Mouse (Mus musculus): ENCODE measurements around the gene Lztr1. TPM values are rescaled to one million over a fixed set of nuclear protein-coding genes. Genes with fewer than 3 reads are reported as not detected.
"Not testable (repeated sequence)": the region's sequence is repeated elsewhere in the genome, so short reads cannot be mapped to it uniquely, and the experiment has no call there.

Lztr1 gene
- polyA plus RNA-seq, 2 experiments from 2014 or later = 41.0 to 47.1 TPM

- ATAC-seq = not testable (repeated sequence)
Measured at GRCm38 (mm10) chr16:17508031-17508430, 457 bp upstream of the Lztr1 start.

- peak; percentile 5 for ATAC-seq
Measured at GRCm38 (mm10) chr16:17509240-17509597, 731 bp downstream of the Lztr1 start.

- ATAC-seq = no peak
Measured at GRCm38 (mm10) chr16:17510143-17510542, 1.7 kb downstream of the Lztr1 start.

- no peak for ATAC-seq
Measured at GRCm38 (mm10) chr16:17510686-17511085, 2.2 kb downstream of the Lztr1 start.

- ATAC-seq = no peak
Measured at GRCm38 (mm10) chr16:17511431-17511830, 2.9 kb downstream of the Lztr1 start.

- ATAC-seq = no peak
Measured at GRCm38 (mm10) chr16:17518910-17519309, 10.4 kb downstream of the Lztr1 start.

- ATAC-seq = no peak
Measured at GRCm38 (mm10) chr16:17524156-17524555, 15.7 kb downstream of the Lztr1 start.

- ATAC-seq = no peak
Measured at GRCm38 (mm10) chr16:17525524-17525923, 17.0 kb downstream of the Lztr1 start.

GRCm38 (mm10) chr16:17526223-17526622 lies 17.7 kb downstream of the Lztr1 start:
- ATAC-seq = no peak

- ATAC-seq = no peak
Measured at GRCm38 (mm10) chr16:17527606-17528005, 19.1 kb downstream of the Lztr1 start.

GRCm38 (mm10) chr16:17528276-17528675 lies 19.8 kb downstream of the Lztr1 start:
- no peak for ATAC-seq

GRCm38 (mm10) chr16:17529981-17530586 lies 21.6 kb downstream of the Lztr1 start:
- no peak for ATAC-seq

- peak; percentile 90 for ATAC-seq
Measured at GRCm38 (mm10) chr16:17530640-17531288, 22.3 kb downstream of the Lztr1 start, which contains the start of gene Thap7. Gene Thap7, minus strand, starts transcription at chr16:17531136.

GRCm38 (mm10) chr16:17532271-17532670 lies 23.8 kb downstream of the Lztr1 start:
- no peak for ATAC-seq

GRCm38 (mm10) chr16:17532676-17533329 lies 24.3 kb downstream of the Lztr1 start:
- no peak for ATAC-seq

GRCm38 (mm10) chr16:17536584-17536983 lies 28.1 kb downstream of the Lztr1 start:
- ATAC-seq = no peak

- no peak for ATAC-seq
Measured at GRCm38 (mm10) chr16:17542632-17543031, 34.1 kb downstream of the Lztr1 start.

- ATAC-seq = no peak
Measured at GRCm38 (mm10) chr16:17552837-17553236, 44.3 kb downstream of the Lztr1 start.

- peak; percentile 99 for ATAC-seq
Measured at GRCm38 (mm10) chr16:17553910-17554685, 45.6 kb downstream of the Lztr1 start.

- not testable (repeated sequence) for ATAC-seq
Measured at GRCm38 (mm10) chr16:17554702-17555101, 46.2 kb downstream of the Lztr1 start.

GRCm38 (mm10) chr16:17556180-17556579 lies 47.7 kb downstream of the Lztr1 start:
- ATAC-seq = no peak

- no peak for ATAC-seq
Measured at GRCm38 (mm10) chr16:17556907-17557306, 48.4 kb downstream of the Lztr1 start.

GRCm38 (mm10) chr16:17557947-17558480 lies 49.5 kb downstream of the Lztr1 start:
- ATAC-seq = peak; percentile 25

Data from activated CD4-positive, CD25-positive, alpha-beta regulatory T cell, adult 4 months (primary cell).